Mouse (Mus musculus) adrenal gland, postnatal 14 days (tissue): ENCODE measurements around the gene Arpc1a. TPM values are rescaled to one million over a fixed set of nuclear protein-coding genes. Genes with fewer than 3 reads are reported as not detected.
A peak's percentile ranks its signal among the peaks of the same experiment; 100 is the strongest.
"Not testable (repeated sequence)": the region's sequence is repeated elsewhere in the genome, so short reads cannot be mapped to it uniquely, and the experiment has no call there.

ENCODE experiments used
- DNase-seq: peaks from one replicate; pipeline ENCODE4 v3.0.0; 2021; ENCODE audit warnings: mixed read lengths
- total RNA-seq: library from RNA; stranded (reverse); gene quantifications from 2 replicates; pipeline ENCODE4 v1.2.3, GENCODE M21; 2021

Arpc1a gene
- total RNA-seq, 1 experiment from 2014 or later = 101 TPM

DNA sequence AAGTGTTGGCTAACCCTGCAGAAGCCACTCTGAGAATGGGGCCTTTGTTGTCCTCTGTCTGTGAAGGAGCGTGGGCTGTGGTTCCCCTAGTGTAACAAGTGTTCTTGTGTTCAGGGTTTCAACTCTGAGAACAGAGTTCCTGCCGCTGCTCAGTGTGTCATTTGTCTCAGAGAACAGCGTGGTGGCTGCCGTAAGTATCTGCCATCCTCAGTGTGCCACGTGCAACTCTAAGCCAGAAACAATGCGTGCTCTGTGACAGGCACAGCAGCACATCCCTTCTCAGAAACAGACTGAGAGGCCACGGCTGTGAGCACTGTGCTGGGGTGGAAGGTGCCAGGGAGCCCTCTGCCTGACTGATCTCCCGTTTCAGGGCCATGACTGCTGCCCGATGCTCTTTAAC, 20.7 kb downstream of the Arpc1a start:
- no peak for DNase-seq

DNA sequence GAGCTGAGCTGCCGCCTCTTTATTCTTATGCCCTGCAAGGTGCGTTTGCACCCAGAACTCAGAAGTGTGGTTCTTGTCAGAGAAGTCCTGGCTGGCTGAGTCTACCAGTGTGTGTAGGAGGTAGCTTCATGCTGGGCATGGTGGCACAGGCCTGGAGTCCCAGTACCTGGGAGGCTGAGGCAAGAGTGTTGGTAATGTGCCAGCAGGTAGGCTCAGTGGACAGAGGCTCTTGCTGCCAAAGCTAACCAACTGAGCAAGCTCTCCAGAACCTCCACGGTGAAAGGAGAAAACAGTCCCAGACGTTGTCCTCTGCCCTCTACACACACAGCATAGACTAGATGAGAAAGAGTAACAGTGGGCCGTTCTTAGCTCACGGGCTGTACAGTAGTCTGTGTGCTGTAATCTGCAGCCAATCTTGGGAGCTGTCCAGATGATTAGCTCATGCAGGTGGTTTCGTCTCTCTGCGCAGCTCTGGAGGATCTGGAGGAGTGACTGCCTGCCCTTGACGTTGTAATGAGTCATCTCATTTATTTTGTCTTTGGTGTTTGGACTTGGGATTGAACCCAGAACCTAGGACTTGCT, 22.2 kb downstream of the Arpc1a start:
- peak; percentile 52 for DNase-seq

DNA sequence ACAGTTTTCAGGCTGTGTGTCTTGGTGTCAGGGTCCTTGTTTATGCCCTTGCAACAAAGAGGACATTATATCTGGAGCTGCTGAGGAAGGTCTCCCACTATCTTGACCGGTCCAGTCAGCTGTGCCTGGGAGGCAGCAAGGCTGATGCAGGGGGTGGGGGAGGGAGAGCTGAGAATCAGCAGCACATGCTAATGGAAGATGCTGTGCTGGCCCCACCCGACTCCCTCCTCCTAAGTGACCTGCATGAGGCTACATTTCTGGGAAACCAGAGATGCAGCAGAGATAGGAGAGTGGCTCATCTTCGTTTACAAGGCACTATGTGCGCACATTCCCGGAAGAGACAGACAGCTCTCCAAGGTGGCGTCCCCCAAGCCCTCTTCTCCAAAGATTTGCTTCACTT, 26.8 kb downstream of the Arpc1a start:
- DNase-seq = no peak

DNA sequence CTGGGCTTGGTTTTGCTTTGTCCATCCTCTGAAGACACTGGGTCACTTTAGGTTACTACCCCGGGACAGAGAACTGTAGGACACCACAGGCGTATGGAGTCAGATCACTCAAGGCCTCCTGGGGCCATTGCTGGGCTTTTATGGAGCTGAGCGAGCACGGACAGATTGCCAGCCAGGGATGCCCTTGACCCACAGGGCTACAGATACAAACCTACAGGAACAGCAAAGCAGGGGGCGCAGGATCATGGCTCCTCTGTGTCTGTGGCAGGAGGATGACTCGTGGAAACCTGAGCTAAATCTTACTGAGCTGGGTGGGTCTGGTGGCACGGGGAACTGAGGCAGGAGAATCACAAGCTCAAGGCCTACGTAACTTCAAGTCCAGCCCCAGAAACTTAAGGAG, 28.9 kb downstream of the Arpc1a start:
- peak; percentile 50 for DNase-seq

DNA sequence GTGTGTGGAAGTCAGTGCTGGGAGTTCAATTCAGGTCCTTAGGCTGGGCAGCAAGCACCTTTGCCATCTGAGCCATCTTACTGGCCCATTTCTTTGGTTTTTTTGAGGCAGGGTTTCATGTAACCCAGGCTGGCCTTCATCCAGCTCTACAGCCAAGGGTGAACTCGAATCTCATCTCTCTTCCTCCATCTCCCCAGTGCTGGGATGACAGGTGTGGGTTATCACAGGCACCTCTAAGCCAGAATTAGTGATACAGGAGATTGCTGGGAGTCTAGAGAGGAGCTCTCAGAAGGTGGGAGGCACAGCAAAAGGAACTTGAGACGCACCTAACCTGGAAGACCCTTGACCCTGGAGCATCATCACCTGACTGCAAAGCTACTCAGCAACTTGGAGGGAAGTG, 29.8 kb downstream of the Arpc1a start:
- DNase-seq = no peak

DNA sequence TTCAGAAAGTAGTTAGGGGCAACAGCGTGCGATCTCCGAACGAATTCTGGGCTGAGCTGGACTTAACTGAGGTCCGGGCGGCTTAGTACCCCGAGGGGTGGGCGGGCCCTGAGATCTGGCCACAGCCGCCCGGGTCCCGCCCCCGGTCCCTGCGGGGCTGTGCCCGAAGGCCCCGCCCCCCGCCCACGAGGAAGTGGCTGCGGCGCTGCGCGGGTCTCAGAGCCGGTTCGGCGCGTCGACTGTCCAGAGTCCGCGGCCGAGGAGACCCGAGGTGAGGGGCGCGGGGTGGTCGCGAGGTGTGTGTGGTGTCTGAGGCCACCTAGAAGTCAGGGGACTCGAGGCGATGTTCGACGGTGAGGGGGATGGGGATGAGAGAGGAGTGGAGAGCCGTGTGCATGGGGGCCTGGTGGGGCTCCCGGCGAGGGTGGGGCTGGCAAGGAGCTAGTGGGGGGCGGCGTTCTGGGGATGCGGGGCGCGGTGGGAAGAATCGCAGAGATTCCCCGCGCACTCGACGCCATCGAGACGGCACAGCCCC, 30.5 kb downstream of the Arpc1a start, which contains the start of gene Arpc1b:
TSS of gene Arpc1b (plus strand) at position 145 of the 535 bp plus-strand sequence.
- peak; percentile 90 for DNase-seq

DNA sequence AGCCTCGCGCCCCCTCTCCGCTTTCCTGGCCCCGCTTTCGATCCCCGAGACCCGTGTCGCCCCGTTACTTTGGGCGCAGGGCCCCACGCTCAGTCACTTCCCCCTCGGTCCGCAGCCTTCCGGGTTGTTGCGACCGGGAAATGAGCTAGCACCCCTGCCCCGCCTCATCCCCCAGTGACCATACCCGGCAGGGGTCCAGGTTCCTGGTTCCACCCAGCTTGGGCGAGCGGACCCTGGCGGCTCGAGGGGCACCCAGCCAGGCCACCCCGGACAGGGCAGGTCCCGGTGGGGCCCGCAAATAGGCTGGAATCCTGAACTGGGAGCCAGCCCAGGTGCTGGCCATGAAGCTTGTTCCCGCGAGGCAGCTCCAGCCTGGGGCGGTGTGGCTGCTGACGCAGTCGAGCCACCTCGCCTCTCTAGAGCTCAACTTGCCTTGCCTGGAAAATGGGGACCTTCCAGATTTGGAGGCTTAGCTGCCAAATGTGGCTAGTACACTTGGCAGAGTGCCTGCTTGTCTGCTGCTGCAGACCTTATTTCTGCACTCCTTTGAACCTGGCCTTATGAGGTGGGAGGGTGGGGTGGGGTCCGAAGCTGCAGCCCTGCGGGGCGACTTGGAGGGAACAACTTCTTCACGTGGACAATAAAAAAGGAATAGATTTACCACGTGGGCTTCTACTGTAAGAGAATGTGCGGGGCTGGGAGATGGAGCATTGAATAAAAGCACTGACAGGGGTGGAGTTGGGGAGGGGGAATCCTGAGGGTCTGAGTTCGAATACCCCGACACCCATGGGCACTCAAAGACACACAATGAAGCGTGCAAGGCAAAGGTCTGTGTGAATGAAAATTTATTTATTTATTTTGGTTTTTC, 31.2 kb downstream of the Arpc1a start:
- DNase-seq = peak; percentile 83

DNA sequence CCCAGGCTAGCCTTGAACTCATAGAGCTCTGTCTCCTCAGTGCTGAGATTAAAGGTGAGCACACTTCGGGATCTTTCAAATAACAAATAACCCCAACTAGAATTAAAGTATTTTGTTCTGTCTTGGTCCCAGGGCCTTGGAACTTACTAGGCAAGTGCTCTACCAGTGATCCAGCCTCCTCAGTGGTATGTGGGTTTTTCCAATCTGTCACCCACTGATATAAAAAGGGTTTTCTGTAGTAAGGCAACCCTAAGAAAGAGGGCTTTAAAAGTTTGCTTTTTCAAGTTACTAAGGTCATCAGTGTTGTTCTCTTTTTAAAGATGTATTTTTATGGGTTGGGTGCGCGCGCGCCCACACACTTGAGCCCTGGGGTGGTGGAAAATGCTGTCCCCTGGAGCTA, 32.1 kb downstream of the Arpc1a start:
- no peak for DNase-seq

DNA sequence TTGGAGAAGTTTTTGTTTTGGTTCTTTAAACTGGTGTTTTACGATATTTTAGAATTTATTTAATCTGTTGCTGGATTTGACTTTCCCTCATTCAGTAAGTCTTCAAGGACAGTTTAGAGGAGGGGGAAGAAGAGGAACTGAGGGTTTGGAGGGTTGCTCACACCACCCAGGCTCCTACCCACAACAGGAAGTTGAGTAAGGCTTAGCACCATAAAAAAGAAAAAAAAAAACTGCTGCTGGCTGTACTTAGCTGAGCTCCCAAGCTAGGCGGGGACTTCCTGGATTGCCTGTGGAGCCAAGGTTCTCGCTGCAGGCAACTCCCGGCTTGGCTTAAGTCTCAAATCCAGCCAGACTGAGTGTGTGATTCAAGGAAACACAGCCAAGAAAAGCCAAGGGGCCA, 32.7 kb downstream of the Arpc1a start:
- DNase-seq = peak; percentile 83

DNA sequence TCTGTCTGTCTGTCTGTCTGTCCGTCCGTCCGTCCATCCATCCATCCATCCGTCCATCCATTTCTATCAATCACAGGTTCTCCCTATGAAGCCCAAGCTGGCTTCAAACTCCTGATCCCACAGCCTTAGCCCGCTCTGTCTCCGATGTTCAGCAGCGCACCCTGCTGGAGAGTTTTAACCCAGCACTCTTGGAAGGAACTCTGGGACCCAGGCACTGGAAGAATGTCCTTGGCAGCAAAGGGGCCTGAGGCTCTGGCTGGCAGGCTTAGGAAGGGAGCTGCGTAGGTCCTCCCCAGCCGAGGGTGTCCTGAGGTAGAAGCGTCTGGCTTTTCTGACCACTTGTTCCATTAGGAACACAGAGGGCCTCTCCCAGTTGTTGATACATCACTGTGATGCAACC, 33.3 kb downstream of the Arpc1a start:
- DNase-seq = peak; percentile 88

DNA sequence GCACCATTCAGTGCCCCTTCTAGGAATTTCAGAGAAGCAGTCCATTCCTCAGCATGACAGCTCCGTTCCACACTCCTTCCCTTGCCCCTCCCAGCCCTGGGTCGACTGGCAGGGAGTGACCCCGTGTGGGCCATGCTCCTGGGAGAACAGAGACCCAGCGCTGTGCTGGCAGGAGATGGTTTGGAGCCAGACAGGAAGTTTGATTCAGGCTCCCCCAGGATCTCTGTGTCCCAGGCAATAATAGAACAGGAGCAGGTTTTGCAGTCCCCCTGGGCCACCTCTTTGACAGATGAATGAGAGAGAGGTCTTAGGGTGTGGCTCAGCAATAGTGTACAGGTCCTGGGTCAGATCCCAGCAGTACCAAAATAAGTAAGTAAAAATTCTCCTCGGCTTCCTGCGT, 34.4 kb downstream of the Arpc1a start:
- DNase-seq = peak; percentile 54

DNA sequence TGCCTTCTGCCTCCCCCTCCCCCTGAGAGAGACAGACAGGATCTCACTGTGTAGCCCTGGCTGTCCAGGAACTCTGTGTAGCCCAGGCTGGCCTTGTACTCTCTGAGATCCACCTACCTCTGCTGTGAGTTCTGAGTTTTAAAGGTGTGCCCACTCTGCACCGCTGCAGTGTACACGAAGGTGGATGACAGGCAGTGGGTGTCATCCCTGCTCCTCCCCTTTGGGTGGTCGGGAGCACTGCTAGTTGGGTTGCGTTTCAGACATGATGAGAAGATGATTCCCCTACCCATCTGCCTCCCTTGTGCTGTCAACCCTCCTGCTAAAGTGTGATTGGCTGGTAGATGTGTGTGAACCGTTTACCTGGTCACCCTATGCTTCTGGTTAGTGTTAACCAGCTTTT, 34.8 kb downstream of the Arpc1a start:
- no peak for DNase-seq

DNA sequence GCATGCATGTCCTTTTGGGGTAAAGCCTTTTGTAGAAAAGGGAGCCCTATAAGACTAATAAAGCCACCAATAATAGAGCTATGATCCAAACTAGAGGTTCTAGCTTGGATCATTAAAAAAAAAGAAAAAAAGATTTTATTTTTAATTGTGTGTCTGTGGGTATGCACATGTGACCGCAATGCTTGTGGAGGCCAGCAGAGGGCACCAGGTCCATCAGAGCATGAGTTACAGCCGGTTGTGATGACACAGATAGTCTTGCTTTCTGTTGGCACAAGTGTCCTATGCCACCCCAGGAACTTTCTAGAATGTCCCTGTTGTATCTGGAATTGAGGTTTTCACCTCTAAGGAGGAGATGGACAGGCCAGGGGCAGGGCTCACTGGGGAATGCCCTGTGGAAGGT, 35.8 kb downstream of the Arpc1a start:
- DNase-seq = peak; percentile 52

DNA sequence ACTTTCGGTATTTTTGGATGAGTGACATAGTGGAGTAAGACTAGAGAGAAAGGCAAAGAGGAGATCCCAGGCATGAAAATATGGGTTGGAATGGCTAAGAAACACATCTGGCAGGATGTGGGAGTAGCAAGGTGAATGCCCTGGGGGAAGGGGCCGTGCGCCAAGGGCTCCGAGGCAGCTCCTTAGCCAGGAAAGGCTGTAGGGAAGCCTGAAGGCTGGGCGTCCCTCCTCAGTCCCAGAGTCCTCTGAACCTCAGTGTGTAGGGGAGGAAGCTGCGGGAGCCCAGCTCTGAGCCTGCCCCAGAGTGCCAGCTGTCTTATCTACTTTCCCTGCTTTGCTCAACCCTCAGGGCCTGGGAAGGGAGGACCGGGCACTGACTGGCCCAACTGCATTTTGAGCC, 37.3 kb downstream of the Arpc1a start:
- DNase-seq = peak; percentile 36

DNA sequence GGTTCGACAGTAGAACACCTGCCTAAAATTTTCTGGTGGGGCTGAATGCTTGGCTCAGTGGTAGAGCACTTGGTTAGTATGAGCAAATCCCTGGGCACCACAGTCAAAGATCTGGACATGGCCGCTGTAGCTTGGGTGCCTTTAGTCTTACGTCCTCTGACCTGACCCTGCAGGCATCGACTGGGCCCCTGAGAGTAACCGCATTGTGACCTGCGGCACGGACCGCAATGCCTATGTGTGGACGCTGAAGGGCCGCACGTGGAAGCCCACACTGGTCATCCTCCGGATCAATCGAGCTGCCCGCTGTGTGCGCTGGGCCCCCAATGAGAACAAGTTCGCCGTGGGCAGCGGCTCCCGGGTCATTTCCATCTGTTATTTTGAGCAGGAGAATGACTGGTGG, 39.8 kb downstream of the Arpc1a start:
- DNase-seq = no peak

DNA sequence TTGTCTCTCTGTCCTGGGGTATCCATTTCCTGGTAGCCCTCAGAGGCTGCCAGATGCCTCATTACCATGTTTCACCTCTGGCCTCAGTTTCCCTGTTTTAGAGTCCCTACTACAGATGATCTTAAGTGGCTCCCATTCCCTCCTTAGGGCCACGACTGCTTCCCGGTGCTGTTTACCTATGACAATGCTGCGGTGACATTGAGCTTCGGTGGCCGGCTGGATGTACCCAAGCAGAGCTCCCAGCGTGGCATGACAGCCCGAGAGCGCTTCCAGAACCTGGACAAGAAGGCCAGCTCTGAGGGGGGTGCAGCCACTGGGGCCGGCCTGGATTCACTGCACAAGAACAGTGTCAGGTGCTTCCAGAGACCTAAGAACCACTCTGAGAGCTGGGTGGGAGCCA, 43.0 kb downstream of the Arpc1a start:
- DNase-seq = no peak

DNA sequence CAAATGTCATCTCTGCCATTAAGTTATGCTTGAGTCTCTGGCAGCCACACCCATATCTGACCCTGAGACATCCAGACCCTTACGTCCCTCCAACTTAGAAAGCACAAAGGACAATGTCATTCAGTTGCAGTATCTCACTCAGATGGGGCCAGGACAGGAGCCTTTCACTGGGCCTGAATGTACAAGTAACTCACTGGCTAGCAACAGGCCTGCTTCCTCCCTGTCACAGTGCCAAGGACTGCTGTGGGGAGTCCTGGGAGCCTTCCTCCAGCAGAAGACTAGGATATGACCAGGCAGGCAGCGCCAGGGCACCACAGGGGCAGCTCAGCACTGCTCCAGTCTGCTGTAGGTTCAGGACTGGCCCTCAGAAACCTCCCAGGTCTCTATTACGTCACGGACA, 45.5 kb downstream of the Arpc1a start:
- DNase-seq = peak; percentile 73

DNA sequence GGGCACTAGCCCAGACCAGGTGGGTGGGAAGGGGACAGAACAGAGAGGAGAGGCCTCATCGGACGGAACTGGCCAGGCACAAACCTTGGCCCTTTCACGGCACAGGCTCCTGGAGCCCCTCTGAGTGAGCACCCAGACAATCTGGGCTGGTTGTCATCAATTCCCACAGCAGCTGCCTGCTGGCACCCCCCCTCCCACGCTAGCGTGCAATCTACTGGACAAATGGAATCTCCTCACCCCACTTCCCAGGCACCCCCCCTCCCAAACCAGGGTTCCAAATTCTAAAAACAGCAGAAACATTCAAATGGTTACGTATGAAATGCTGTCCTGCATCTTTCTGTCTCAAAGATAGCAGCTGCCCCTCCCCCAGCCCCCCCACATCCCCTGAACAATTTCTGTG, 46.1 kb downstream of the Arpc1a start:
- not testable (repeated sequence) for DNase-seq

DNA sequence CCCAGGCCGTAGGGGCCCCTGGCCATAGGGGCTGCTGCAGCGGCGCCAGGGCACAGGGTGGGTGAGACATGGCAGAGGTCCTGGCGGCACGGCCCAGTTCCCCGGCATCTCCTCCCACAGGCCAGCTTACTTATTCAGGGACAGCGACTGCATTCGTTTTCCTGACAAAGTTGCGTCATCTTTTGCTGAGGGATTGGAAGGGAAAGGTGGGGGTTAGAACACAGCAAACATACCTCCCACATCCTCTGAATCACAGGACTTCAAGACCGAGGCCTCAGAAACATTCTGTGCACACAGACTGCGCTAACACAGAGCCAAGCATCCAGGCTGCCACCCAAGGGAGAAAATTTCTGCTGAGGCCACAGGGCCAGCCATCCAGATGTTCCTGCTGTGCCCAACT, 46.6 kb downstream of the Arpc1a start:
- DNase-seq = peak; percentile 74

DNA sequence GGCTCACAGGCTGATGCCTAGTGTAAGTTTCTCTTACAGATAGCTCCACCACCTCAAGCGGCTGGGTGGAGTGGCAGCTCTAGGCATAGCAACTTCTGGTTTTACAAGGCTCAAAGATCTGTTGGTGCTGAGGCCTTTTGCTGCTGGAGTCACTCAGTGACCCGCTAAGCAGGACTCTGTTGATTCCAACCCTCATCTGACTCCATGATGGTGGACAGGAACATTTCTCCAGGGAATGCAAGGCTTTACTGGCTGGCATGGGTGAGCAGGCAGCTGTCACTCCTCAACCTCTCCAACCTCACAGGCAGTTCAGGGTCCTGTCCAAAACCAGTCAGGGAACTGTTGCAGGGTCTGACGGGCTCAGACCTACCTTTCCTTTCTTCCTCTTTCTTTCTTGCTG, 47.4 kb downstream of the Arpc1a start:
- DNase-seq = no peak

DNA sequence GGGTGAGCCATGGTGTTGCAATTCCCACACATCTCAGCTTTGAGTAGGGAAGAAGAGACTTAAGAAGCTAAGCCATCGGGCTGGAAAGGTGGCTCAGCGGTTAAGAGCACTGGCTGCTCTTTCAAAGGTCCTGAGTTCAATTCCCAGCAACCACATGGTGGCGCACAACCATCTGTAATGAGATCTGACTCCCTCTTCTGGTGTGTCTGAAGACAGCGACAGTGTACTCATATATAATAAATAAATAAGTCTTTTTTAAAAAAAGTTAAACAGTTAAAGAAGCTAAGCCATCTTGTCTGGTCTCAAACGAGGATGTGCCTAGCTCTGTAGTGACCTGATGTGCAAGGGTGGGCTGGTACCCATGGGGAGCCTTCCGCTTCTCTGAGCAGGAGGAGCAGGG, 49.6 kb downstream of the Arpc1a start:
- not testable (repeated sequence) for DNase-seq

DNA sequence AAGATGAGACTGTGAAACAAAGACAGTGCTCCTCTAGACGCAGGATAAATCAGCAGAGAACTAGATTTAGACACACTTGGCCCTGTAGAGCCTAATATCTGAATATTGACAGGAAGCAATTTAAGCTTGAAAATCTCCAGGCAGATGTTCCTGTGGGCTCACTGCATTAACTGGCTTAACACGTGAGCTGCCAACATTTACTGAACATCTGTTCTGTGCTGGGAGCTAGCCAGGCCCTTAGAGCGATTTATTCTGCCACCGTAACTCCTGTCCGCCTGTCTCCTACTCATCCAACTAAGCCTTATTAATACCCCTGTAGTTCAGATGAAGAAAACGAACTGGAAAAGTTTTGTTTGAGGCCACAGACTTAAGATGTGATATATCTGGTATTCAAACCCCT, 55.2 kb downstream of the Arpc1a start:
- no peak for DNase-seq
